Mouse (Mus musculus) hindbrain, postnatal 0 days (tissue): Measurements from ENCODE around the gene Taar7f. TPM values are rescaled to one million over a fixed set of nuclear protein-coding genes. Genes with fewer than 3 reads are reported as not detected.

Source experiments
- ATAC-seq: fragments of 200-750 bp; cut with Nextera tagmentation; 2 replicates; pipeline ENCODE4 v1.8.0; 2017; ENCODE audit warnings: mild to moderate bottlenecking, moderate TSS enrichment, moderate library complexity
- DNase-seq: peaks from one replicate; pipeline ENCODE4 v3.0.0-alpha.2; 2015; ENCODE audit warnings: low spot score
- H3K27ac ChIP-seq: fragments of 300-500 bp; sonication (generic); 2 replicates; pipeline ENCODE4 v1.5.1; 2014; ENCODE audit warnings: mild to moderate bottlenecking
- H3K27me3 ChIP-seq: fragments of 300-500 bp; sonication (generic); 2 replicates; pipeline ENCODE4 v1.6.1; 2014; ENCODE audit warnings: low read length, mixed read lengths; ENCODE audit not compliant: insufficient read depth
- H3K36me3 ChIP-seq: fragments of 300-500 bp; sonication (generic); 2 replicates; pipeline ENCODE4 v1.6.1; 2014; ENCODE audit warnings: low read length, mixed read lengths; ENCODE audit not compliant: insufficient read depth
- H3K4me1 ChIP-seq: fragments of 300-500 bp; sonication (generic); 2 replicates; pipeline ENCODE4 v1.6.1; 2014; ENCODE audit warnings: antibody characterized with exemption, low read length, mixed read lengths; ENCODE audit not compliant: insufficient read depth
- H3K4me2 ChIP-seq: fragments of 300-500 bp; sonication (generic); 2 replicates; pipeline ENCODE4 v1.6.1; 2014; ENCODE audit warnings: low read depth, mild to moderate bottlenecking, low read length, moderate library complexity, mixed read lengths
- H3K4me3 ChIP-seq: fragments of 300-500 bp; sonication (generic); 2 replicates; pipeline ENCODE4 v1.5.1; 2014; ENCODE audit warnings: low read length
- H3K9ac ChIP-seq: fragments of 300-500 bp; sonication (generic); replicated peaks from 2 replicates; pipeline ENCODE4 v1.6.1; 2014; ENCODE audit warnings: mild to moderate bottlenecking, low read length, moderate library complexity, mixed read lengths
- H3K9me3 ChIP-seq: fragments of 300-500 bp; sonication (generic); 2 replicates; pipeline ENCODE4 v1.6.1; 2016; ENCODE audit warnings: low read length, mixed read lengths
- CTCF ChIP-seq: IDR thresholded peaks from 2 replicates; pipeline ENCODE4 v1.5.1; 2016; ENCODE audit warnings: antibody characterized with exemption, control low read depth, low read depth
- WGBS: fragments of 180-500 bp; shearing (Covaris S2); extraction: QIAGEN DNeasy Blood & Tissue Kit; methylation state at CpG from one replicate; pipeline ENCODE4 v1.1.7; 2014; 5-methylcytosine and 5-hydroxymethylcytosine counted together
- polyA plus RNA-seq: library from polyadenylated mRNA; unstranded; fragments of >200 nt; fragmentation: Nextera tagmentation; extraction: Ambion mirVana; gene quantifications from 2 replicates; pipeline ENCODE4 v1.2.1, GENCODE M21; 2015
- total RNA-seq: library from RNA; depleted of rRNA; stranded (reverse); fragments of >200 nt; gene quantifications from 2 replicates; pipeline ENCODE4 v1.2.3, GENCODE M21; 2014; rRNA removed

The Taar7f gene
- total RNA-seq = not detected in 2 replicates
- polyA plus RNA-seq = not detected in 2 replicates

DNA sequence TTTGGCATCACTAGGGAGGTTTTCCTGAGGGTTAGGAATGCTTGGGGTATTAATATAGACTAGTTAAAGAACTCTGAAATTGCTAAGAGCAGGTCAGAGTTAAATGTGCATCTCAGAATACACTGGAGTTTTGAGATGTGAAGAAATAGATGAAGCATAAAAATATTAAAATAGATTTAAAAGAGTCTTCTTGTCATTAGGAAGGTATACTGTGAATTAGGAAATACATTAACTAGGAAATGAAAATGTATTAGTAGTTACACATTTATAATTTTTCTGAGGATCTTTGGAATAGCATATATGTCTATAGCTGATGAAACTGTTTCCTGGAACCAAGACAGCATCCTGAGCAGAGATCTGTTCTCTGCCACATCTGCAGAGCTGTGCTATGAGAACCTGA is at the start of gene Taar7f:
Gene Taar7f (plus strand): TSS at position 301 of the 400 bp plus-strand sequence.
- H3K4me1 ChIP-seq = no peaks in the 10 kb centered on the region
- DNase-seq (no peak), ATAC-seq (no peak)
- no peak within 1 kb of the TSS for H3K4me2 ChIP-seq
- H3K9me3 ChIP-seq = no peaks in the 10 kb centered on the region
- H3K9ac ChIP-seq = no peak within 1 kb of the TSS
- TF ChIP-seq CTCF = no peak
- H3K4me3 ChIP-seq = no peak within 1 kb of the TSS
- no peak within 1 kb of the TSS for H3K27ac ChIP-seq
- no peaks in the 10 kb centered on the region for H3K36me3 ChIP-seq
- no peaks in the 10 kb centered on the region for H3K27me3 ChIP-seq

DNA sequence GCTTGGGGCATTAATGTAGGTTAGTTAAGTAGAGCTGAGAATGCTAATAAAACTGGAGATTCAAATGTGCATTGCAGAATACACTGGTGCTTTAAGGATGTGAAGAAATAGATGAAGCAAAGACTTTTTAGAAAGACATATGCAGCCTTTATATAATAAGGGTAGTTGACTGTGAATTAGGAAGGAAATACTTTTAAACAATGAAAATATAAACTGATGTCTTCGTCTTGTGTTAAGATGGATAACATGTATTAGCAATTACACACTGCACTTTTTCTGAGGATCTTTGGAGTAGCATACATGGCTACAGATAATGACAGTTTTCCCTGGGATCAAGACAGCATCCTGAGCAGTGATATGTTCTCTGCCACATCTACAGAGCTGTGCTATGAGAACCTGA is 49.7 kb upstream of the Taar7f start, which contains the start of gene Taar7b:
Gene Taar7b (plus strand): TSS at position 301 of the 400 bp plus-strand sequence.
- ATAC-seq (no peak), DNase-seq (no peak)
- 95% methylated on average over 1 of the region's 1 CpGs for WGBS
- Histone ChIP-seq H3K27ac (no peak within 1 kb of the TSS), H3K4me2 (no peak within 1 kb of the TSS), H3K9me3 (no peaks in the 10 kb centered on the region), H3K9ac (no peak within 1 kb of the TSS), H3K4me1 (no peaks in the 10 kb centered on the region), H3K4me3 (no peak within 1 kb of the TSS), H3K27me3 (no peaks in the 10 kb centered on the region), H3K36me3 (no peaks in the 10 kb centered on the region)
- no peak for TF ChIP-seq CTCF

DNA sequence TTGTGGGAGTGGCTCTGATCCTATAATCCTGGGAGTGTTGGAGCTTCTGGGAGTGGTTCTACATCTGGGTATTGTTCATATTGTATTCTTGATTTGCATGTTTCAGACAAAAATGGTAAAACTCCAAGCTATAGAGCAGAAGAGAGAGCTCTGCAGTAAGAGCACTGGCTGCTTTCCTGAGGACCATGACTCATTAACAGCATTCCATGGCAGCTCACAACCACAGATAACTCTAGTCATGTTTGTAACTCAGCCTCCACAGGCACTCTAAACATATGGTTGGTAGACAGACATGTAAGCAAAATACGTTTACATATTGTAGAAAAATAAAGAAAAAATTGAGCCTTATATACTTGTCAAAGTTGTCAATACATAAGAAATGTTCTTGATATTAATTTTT is 42.9 kb upstream of the Taar7f start:
- ATAC-seq (no peak), DNase-seq (no peak)
- Histone ChIP-seq H3K27ac (no peak overlapping the region), H3K9me3 (no peaks in the 10 kb centered on the region), H3K4me3 (no peak overlapping the region), H3K9ac (no peak overlapping the region), H3K4me1 (no peaks in the 10 kb centered on the region), H3K27me3 (no peaks in the 10 kb centered on the region), H3K36me3 (no peaks in the 10 kb centered on the region), H3K4me2 (no peak overlapping the region)
- no peak for TF ChIP-seq CTCF
- WGBS = 74% methylated on average over 1 of the region's 1 CpGs

DNA sequence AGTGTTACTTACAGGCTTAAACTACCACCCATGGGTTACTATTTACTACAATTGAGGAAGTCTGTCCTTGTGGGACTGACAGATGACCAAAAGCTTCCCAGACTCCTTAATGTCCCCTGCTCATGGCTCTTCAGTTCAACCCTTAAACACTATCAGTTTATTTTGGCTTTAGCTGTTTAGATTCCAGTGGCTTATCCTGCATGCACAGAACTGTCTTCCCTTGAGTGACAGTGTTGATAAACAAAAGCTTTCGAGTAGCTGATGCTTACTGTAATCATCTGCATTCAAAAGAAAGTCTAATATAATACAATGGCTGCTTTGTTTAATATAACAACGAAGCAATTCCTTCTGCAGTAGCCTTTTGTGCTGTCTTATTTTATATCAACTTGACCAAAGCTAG is 42.3 kb upstream of the Taar7f start:
- Histone ChIP-seq H3K9me3 (no peaks in the 10 kb centered on the region), H3K4me1 (no peaks in the 10 kb centered on the region), H3K9ac (no peak overlapping the region), H3K4me2 (no peak overlapping the region), H3K27ac (no peak overlapping the region), H3K27me3 (no peaks in the 10 kb centered on the region), H3K36me3 (no peaks in the 10 kb centered on the region), H3K4me3 (no peak overlapping the region)
- WGBS = 51% methylated on average over 2 of the region's 2 CpGs
- ATAC-seq (no peak), DNase-seq (no peak)
- no peak for TF ChIP-seq CTCF

DNA sequence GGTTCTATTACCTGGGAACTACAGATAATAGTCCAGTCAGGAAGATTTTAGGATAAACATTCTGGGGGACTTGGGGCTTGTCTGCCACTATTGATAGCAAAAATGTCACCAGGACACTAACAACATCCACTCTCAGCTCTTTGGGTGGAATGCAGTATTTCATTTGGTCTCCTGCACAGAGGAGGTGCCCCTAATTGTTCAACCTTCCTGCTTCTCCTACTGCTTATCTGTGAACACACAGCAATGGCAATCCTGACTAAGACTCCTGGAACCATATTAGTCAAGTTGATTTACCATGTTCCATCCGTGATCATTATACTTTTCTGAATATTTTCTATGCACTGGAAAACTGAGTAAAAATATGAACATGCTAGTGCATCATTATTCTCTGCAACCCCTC is 41.2 kb upstream of the Taar7f start:
- ATAC-seq (no peak), DNase-seq (no peak)
- Histone ChIP-seq H3K4me3 (no peak overlapping the region), H3K36me3 (no peaks in the 10 kb centered on the region), H3K9ac (no peak overlapping the region), H3K4me2 (no peak overlapping the region), H3K9me3 (no peaks in the 10 kb centered on the region), H3K27ac (no peak overlapping the region), H3K27me3 (no peaks in the 10 kb centered on the region), H3K4me1 (no peaks in the 10 kb centered on the region)
- no peak for TF ChIP-seq CTCF
- 94% methylated on average over 1 of the region's 1 CpGs for WGBS

DNA sequence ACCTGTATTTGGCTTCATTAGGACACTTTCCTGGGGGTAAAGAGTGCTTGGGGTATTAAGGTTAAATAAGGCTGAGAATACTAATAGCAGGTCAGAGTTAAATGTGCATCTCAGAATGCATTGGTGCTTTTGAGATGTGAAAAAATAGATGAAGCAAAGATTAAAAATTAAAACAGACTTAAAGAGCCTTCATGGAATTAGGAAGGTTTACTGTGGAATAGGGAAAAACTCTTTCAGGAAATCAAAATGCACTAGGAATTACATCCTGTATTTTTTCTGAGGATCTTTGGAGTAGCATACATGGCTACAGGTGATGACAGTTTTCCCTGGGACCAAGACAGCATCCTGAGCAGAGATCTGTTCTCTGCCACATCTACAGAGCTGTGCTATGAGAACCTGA is 22.4 kb upstream of the Taar7f start, which contains the start of gene Taar7d:
Gene Taar7d (plus strand): TSS at position 301 of the 400 bp plus-strand sequence.
- no peak within 1 kb of the TSS for H3K4me3 ChIP-seq
- H3K27ac ChIP-seq = no peak within 1 kb of the TSS
- TF ChIP-seq CTCF = no peak
- H3K9ac ChIP-seq = no peak within 1 kb of the TSS
- H3K4me2 ChIP-seq = no peak within 1 kb of the TSS
- ATAC-seq (no peak), DNase-seq (no peak)
- no peaks in the 10 kb centered on the region for H3K36me3 ChIP-seq
- no peaks in the 10 kb centered on the region for H3K27me3 ChIP-seq
- no peaks in the 10 kb centered on the region for H3K4me1 ChIP-seq
- H3K9me3 ChIP-seq = no peaks in the 10 kb centered on the region

DNA sequence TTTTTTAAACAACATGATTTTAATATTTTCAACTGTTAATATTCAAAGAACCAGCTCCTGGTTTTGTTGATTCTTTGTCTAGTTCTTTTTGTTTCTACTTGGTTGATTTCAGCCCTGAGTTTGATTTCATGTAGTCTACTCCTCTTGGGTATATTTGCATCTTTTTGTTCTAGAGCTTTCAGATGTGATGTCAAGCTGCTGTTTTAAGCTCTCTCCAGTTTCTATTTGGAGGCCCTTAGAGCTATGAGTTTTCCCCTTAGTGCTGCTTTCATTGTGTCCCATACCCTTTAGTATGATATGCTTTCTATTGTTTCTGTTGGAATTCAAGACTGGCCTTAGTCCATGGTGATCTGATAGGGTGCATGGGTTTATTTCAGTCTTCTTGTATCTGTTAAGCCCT is 18.0 kb upstream of the Taar7f start:
- no peaks in the 10 kb centered on the region for H3K9me3 ChIP-seq
- H3K27ac ChIP-seq = no peak overlapping the region
- H3K27me3 ChIP-seq = no peaks in the 10 kb centered on the region
- H3K36me3 ChIP-seq = no peaks in the 10 kb centered on the region
- no peak overlapping the region for H3K4me3 ChIP-seq
- no peak overlapping the region for H3K9ac ChIP-seq
- H3K4me1 ChIP-seq = no peaks in the 10 kb centered on the region
- DNase-seq = no peak
- ATAC-seq = no peak
- no peak for TF ChIP-seq CTCF
- H3K4me2 ChIP-seq = no peak overlapping the region
